Mouse (Mus musculus) midbrain, embryonic 14.5 days (tissue): ENCODE measurements around the gene Nsa2. TPM values are rescaled to one million over a fixed set of nuclear protein-coding genes. Genes with fewer than 3 reads are reported as not detected.

Source experiments
- ATAC-seq: fragments of 200-750 bp; cut with Nextera tagmentation; 2 replicates; pipeline ENCODE4 v1.8.0; 2017; ENCODE audit warnings: moderate number of reproducible peaks, moderate library complexity; ENCODE audit not compliant: low FRiP score, low TSS enrichment
- DNase-seq: peaks from one replicate; pipeline ENCODE4 v3.0.0-alpha.2; 2015
- H3K27ac ChIP-seq: fragments of 300-500 bp; sonication (generic); replicated peaks from 2 replicates; pipeline ENCODE4 v1.5.1; 2014; ENCODE audit warnings: mild to moderate bottlenecking, low read depth, low read length, moderate library complexity
- H3K27me3 ChIP-seq: fragments of 300-500 bp; sonication (generic); 2 replicates; pipeline ENCODE4 v1.6.1; 2014; ENCODE audit warnings: low read length, control low read depth, mixed read lengths; ENCODE audit not compliant: control insufficient read depth, insufficient read depth
- H3K36me3 ChIP-seq: fragments of 300-500 bp; sonication (generic); 2 replicates; pipeline ENCODE4 v1.6.1; 2014; ENCODE audit warnings: low read length, control low read depth; ENCODE audit not compliant: control insufficient read depth, insufficient read depth
- H3K4me1 ChIP-seq: fragments of 300-500 bp; sonication (generic); 2 replicates; pipeline ENCODE4 v1.6.1; 2014; ENCODE audit warnings: mild to moderate bottlenecking, antibody characterized with exemption, low read length, control low read depth; ENCODE audit not compliant: control insufficient read depth, insufficient read depth
- H3K4me2 ChIP-seq: fragments of 300-500 bp; sonication (generic); 2 replicates; pipeline ENCODE4 v1.6.1; 2014; ENCODE audit warnings: mild to moderate bottlenecking, low read length, moderate library complexity
- H3K4me3 ChIP-seq: fragments of 300-500 bp; sonication (generic); replicated peaks from 2 replicates; pipeline ENCODE4 v1.5.1; 2014; ENCODE audit warnings: low read depth, low read length
- H3K9ac ChIP-seq: fragments of 300-500 bp; sonication (generic); replicated peaks from 2 replicates; pipeline ENCODE4 v1.6.1; 2014; ENCODE audit warnings: mild to moderate bottlenecking, low read length, moderate library complexity
- H3K9me3 ChIP-seq: fragments of 300-500 bp; sonication (generic); 2 replicates; pipeline ENCODE4 v1.6.1; 2016; ENCODE audit warnings: low read length, control low read depth, mixed read lengths; ENCODE audit not compliant: control insufficient read depth
- WGBS: fragments of 180-500 bp; shearing (Covaris S2); extraction: QIAGEN DNeasy Blood & Tissue Kit; methylation state at CpG from one replicate; pipeline ENCODE4 v1.1.7; 2014; 5-methylcytosine and 5-hydroxymethylcytosine counted together
- polyA plus RNA-seq: library from polyadenylated mRNA; unstranded; fragments of >200 nt; fragmentation: Nextera tagmentation; extraction: Ambion mirVana; gene quantifications from 2 replicates; pipeline ENCODE4 v1.2.1, GENCODE M21; 2014

Gene Nsa2
- polyA plus RNA-seq, 1 experiment from 2014 or later = 46.1 TPM

GRCm38 (mm10) chr13:97104996-97105395 is 32.7 kb downstream of the Nsa2 start:
- Histone ChIP-seq H3K27me3 (no peaks in the 10 kb centered on the region), H3K9me3 (no peaks in the 10 kb centered on the region), H3K36me3 (peaks cover 7% of the 10 kb centered on the region; the same call in 1 of the 2 replicates), H3K4me2 (no peak overlapping the region), H3K9ac (no peak overlapping the region), H3K27ac (no peak overlapping the region), H3K4me3 (no peak overlapping the region), H3K4me1 (no peaks in the 10 kb centered on the region)
- ATAC-seq = no peak
- no peak for DNase-seq
- 76% methylated on average over 7 of the region's 7 CpGs for WGBS

- ATAC-seq = no peak
- Histone ChIP-seq H3K9ac (no peak within 1 kb of the TSS), H3K4me2 (no peak within 1 kb of the TSS), H3K4me3 (no peak within 1 kb of the TSS), H3K36me3 (peaks cover 7% of the 10 kb centered on the region; the same call in 1 of the 2 replicates), H3K27me3 (no peaks in the 10 kb centered on the region), H3K27ac (no peak within 1 kb of the TSS), H3K4me1 (no peaks in the 10 kb centered on the region), H3K9me3 (no peaks in the 10 kb centered on the region)
- WGBS = 82% methylated on average over 22 of the region's 22 CpGs
- peak; percentile 84 for DNase-seq
These were observed 38.4 kb downstream of the Nsa2 start, which contains the start of gene Gm6169 for GRCm38 (mm10) chr13:97099187-97099852. Gene Gm6169, minus strand, starts transcription at chr13:97099237.

- no peaks in the 10 kb centered on the region for H3K27me3 ChIP-seq
- no peak overlapping the region for H3K27ac ChIP-seq
- H3K9me3 ChIP-seq = no peaks in the 10 kb centered on the region
- H3K4me1 ChIP-seq = no peaks in the 10 kb centered on the region
- DNase-seq (no peak), ATAC-seq (no peak)
- H3K4me2 ChIP-seq = no peak overlapping the region
- H3K9ac ChIP-seq = no peak overlapping the region
- peaks cover 14% of the 10 kb centered on the region; the same call in 1 of the 2 replicates for H3K36me3 ChIP-seq
- no peak overlapping the region for H3K4me3 ChIP-seq
- 95% methylated on average over 4 of the region's 4 CpGs for WGBS
These were observed 42.0 kb downstream of the Nsa2 start for GRCm38 (mm10) chr13:97095726-97096125.

- DNase-seq = no peak
- Histone ChIP-seq H3K9ac (no peak overlapping the region), H3K4me1 (no peaks in the 10 kb centered on the region), H3K9me3 (no peaks in the 10 kb centered on the region), H3K27me3 (no peaks in the 10 kb centered on the region), H3K4me3 (no peak overlapping the region), H3K4me2 (no peak overlapping the region), H3K27ac (no peak overlapping the region), H3K36me3 (no peaks in the 10 kb centered on the region)
- WGBS = 59% methylated on average over 3 of the region's 3 CpGs
- ATAC-seq = no peak
These were observed 49.6 kb downstream of the Nsa2 start for GRCm38 (mm10) chr13:97088183-97088582.

GRCm38 (mm10) chr13:97087421-97087820 is 50.3 kb downstream of the Nsa2 start:
- no peaks in the 10 kb centered on the region for H3K27me3 ChIP-seq
- no peak overlapping the region for H3K4me2 ChIP-seq
- no peak overlapping the region for H3K4me3 ChIP-seq
- no peaks in the 10 kb centered on the region for H3K36me3 ChIP-seq
- H3K4me1 ChIP-seq = no peaks in the 10 kb centered on the region
- no peak overlapping the region for H3K27ac ChIP-seq
- ATAC-seq = no peak
- 95% methylated on average over 6 of the region's 6 CpGs for WGBS
- no peak for DNase-seq
- no peaks in the 10 kb centered on the region for H3K9me3 ChIP-seq
- H3K9ac ChIP-seq = no peak overlapping the region

GRCm38 (mm10) chr13:97086316-97086715 is 51.4 kb downstream of the Nsa2 start:
- H3K9ac ChIP-seq = no peak overlapping the region
- no peaks in the 10 kb centered on the region for H3K4me1 ChIP-seq
- no peak overlapping the region for H3K4me3 ChIP-seq
- H3K9me3 ChIP-seq = no peaks in the 10 kb centered on the region
- no peak for DNase-seq
- no peaks in the 10 kb centered on the region for H3K27me3 ChIP-seq
- 64% methylated on average over 9 of the region's 9 CpGs for WGBS
- no peak overlapping the region for H3K27ac ChIP-seq
- no peak overlapping the region for H3K4me2 ChIP-seq
- no peaks in the 10 kb centered on the region for H3K36me3 ChIP-seq
- ATAC-seq = no peak

- Histone ChIP-seq H3K4me2 (no peak overlapping the region), H3K36me3 (no peaks in the 10 kb centered on the region), H3K27me3 (no peaks in the 10 kb centered on the region), H3K9me3 (no peaks in the 10 kb centered on the region), H3K4me1 (no peaks in the 10 kb centered on the region), H3K9ac (no peak overlapping the region), H3K27ac (no peak overlapping the region), H3K4me3 (no peak overlapping the region)
- DNase-seq (no peak), ATAC-seq (no peak)
- WGBS = 95% methylated on average over 7 of the region's 7 CpGs
These were observed 55.3 kb downstream of the Nsa2 start for GRCm38 (mm10) chr13:97082432-97082831.

- no peaks in the 10 kb centered on the region for H3K27me3 ChIP-seq
- no peak for ATAC-seq
- DNase-seq = no peak
- no peaks in the 10 kb centered on the region for H3K36me3 ChIP-seq
- H3K4me1 ChIP-seq = no peaks in the 10 kb centered on the region
- no peak overlapping the region for H3K4me2 ChIP-seq
- H3K4me3 ChIP-seq = no peak overlapping the region
- 95% methylated on average over 3 of the region's 3 CpGs for WGBS
- H3K27ac ChIP-seq = no peak overlapping the region
- no peaks in the 10 kb centered on the region for H3K9me3 ChIP-seq
- no peak overlapping the region for H3K9ac ChIP-seq
These were observed 57.1 kb downstream of the Nsa2 start for GRCm38 (mm10) chr13:97080615-97081014.

GRCm38 (mm10) chr13:97080201-97080600 is 57.5 kb downstream of the Nsa2 start:
- 86% methylated on average over 2 of the region's 2 CpGs for WGBS
- DNase-seq (no peak), ATAC-seq (no peak)

More at GRCm38 (mm10) chr13:97080201-97080600, 57.5 kb downstream of the Nsa2 start:
- Histone ChIP-seq H3K4me1 (no peaks in the 10 kb centered on the region), H3K9me3 (no peaks in the 10 kb centered on the region), H3K4me3 (no peak overlapping the region), H3K9ac (no peak overlapping the region), H3K4me2 (no peak overlapping the region), H3K27me3 (no peaks in the 10 kb centered on the region), H3K27ac (no peak overlapping the region), H3K36me3 (no peaks in the 10 kb centered on the region)
